Mouse (Mus musculus): Measurements from ENCODE around the gene Scn1a. TPM values are rescaled to one million over a fixed set of nuclear protein-coding genes. Genes with fewer than 3 reads are reported as not detected.

Scn1a gene
- polyA plus RNA-seq (2012; rRNA removed): 13.6 and 14.0 TPM in 2 replicates

DNA sequence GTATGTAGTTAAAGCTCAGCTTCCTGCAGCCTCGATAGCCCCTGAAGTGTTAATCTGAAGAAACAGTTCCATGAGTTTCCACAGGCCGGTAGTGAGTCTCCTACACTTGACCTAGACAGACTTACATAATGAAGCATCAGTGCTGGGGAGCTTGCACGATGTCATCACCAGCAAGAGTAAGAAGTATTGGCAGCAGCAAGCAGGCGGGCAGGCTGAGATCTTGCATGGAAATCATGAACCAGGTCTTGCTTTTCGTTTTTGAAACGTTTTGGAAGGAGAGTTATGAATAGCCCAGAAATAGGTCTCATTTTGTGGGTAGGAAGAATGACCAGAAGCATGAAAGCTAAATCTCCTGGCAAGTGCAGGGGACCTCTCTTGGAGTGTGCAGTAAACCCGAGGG lies at the start of gene Scn1a:
Scn1a (minus strand) TSS at position 130 of the 400 bp plus-strand sequence.
- DNase-seq (ENCODE audit: low read depth): peak; percentile 47
- TF ChIP-seq CTCF (IDR thresholded peaks at IDR 0.05; ENCODE audit: borderline replicate concordance, extremely low read depth, insufficient read depth, insufficient read length) (no peak), POLR2A (IDR thresholded peaks at IDR 0.05; ENCODE audit: borderline replicate concordance, extremely low read depth, insufficient read depth, insufficient read length, poor library complexity, severe bottlenecking) (no peak)

DNA sequence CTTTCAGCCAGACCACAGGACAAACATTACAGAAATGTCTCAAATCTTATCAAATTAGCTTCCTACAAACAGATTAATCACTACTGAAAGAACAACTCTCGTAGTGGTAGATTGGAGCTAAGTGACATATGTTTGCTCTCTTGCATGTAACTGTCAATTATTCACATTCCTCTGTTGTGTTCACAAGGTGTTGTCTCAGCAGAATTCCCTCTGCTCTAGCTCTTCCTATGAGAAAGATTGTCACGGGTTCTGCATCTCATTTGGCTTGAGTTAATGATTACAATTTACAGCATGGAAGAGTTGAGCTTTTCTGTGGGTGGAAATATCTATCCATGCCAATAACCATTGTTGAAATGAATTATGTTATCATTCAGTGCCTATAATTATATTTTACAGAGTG lies 37.8 kb upstream of the Scn1a start:
- DNase-seq (ENCODE audit: low read depth): no peak
- TF ChIP-seq POLR2A (IDR thresholded peaks at IDR 0.05; ENCODE audit: borderline replicate concordance, extremely low read depth, insufficient read depth, insufficient read length, poor library complexity, severe bottlenecking) (no peak), CTCF (IDR thresholded peaks at IDR 0.05; ENCODE audit: borderline replicate concordance, extremely low read depth, insufficient read depth, insufficient read length) (no peak)

DNA sequence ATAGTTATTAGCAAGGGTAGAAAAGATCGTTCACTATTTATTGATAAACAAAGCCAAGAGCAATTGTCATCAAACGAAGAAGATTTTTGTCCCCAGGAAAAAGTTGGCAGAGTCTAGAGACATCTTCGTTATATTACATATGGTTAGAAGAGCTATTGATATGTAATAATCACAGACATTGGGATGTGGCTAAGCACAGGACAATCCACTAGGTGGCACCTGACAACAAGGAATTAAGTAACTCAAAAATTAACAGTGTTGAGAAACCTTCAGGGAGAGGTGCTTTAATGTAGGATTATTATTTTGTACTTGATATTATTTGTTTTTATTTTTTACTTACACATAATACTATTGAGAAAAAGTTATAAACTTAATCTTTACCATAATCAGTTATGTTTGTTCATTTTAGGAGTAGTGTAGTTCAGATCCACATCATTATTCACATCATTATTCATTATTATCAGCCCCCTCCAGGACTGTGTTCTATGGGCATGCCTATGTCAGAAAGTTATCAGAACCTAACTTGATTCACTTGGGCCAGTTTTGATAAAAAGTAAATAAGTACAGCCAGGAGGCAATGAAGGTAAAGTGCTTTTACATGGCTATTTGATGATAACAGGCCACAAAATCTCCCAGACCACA lies 32.7 kb upstream of the Scn1a start:
- DNase-seq (ENCODE audit: low read depth): peak; percentile 81
- TF ChIP-seq CTCF (IDR thresholded peaks at IDR 0.05; ENCODE audit: borderline replicate concordance, extremely low read depth, insufficient read depth, insufficient read length) (peak; percentile 32; the same call in 1 of the 2 replicates), POLR2A (IDR thresholded peaks at IDR 0.05; ENCODE audit: borderline replicate concordance, extremely low read depth, insufficient read depth, insufficient read length, poor library complexity, severe bottlenecking) (no peak)

DNA sequence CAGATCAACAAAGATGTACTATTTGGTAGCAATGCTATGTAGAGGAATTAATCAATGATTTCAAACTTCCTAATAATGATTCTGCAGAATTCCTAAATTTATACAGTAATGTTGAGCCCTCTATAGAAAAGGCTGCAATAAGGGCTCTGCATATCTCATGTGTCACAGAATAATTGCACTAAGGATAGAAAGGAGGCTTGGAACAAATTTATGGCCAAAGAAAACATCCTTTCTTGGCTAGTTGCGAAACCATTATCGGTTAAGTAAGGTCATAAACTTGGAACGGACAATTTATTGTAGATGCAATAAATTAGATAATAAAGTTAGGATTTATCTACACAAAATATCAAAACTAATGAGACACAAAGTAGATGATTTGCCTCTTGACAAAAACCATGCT lies 24.8 kb upstream of the Scn1a start:
- TF ChIP-seq POLR2A (IDR thresholded peaks at IDR 0.05; ENCODE audit: borderline replicate concordance, extremely low read depth, insufficient read depth, insufficient read length, poor library complexity, severe bottlenecking): no peak
- TF ChIP-seq CTCF (IDR thresholded peaks at IDR 0.05; ENCODE audit: borderline replicate concordance, extremely low read depth, insufficient read depth, insufficient read length): no peak
- no peak for DNase-seq (ENCODE audit: low read depth)

DNA sequence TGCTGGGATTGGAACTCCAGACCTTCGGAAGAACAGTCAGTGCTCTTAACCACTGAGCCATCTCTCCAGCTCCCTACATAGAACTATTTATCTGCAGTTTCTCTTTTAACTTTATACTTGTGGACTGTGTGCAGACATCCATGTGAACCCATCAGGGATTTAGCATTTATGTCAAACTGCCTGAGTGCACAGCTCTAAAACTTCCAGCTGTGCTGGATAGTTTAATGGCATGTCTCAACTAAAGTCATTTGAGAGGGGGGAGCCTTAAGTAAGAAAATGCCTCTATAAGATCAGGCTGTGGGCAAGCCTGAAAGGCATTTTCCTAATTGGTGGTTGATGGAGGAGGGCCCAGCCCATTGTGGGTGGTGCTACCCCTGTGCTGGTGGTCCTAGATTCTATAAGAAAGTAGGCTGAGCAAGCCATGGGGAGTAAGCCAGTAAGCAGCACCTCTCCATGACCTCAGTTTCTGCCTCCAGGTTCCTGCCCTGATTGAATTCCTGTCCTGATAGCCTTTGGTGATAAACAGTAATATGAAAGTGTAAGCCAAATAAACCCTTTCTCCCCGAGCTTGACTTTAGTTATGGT lies 24.3 kb upstream of the Scn1a start:
- TF ChIP-seq POLR2A (IDR thresholded peaks at IDR 0.05; ENCODE audit: borderline replicate concordance, extremely low read depth, insufficient read depth, insufficient read length, poor library complexity, severe bottlenecking): no peak
- no peak for TF ChIP-seq CTCF (IDR thresholded peaks at IDR 0.05; ENCODE audit: borderline replicate concordance, extremely low read depth, insufficient read depth, insufficient read length)

DNA sequence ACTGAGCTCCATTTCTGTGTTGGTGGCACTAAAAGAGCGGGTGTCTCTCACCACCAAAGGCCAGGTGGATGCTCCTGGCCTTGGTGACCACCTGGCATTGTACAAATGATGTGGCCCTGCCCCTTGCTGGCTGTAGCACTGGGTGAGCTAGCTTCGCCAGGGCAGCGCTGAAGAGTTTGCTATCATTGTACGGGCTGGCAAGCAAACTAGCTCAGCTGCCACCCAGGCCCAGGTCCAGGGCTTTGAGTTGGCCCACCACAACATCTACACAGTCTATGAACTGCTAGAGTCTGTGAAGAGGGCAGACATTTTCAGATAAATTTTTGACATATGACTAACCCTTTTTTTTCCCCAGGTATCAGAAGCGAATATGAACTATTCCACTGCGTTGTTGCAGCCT lies 23.3 kb upstream of the Scn1a start:
- TF ChIP-seq POLR2A (IDR thresholded peaks at IDR 0.05; ENCODE audit: borderline replicate concordance, extremely low read depth, insufficient read depth, insufficient read length, poor library complexity, severe bottlenecking) (no peak), CTCF (IDR thresholded peaks at IDR 0.05; ENCODE audit: borderline replicate concordance, extremely low read depth, insufficient read depth, insufficient read length) (no peak)
- DNase-seq (ENCODE audit: low read depth): no peak

More for the DNA sequence above, 24.3 kb upstream of the Scn1a start:
- no peak for DNase-seq (ENCODE audit: low read depth)

DNA sequence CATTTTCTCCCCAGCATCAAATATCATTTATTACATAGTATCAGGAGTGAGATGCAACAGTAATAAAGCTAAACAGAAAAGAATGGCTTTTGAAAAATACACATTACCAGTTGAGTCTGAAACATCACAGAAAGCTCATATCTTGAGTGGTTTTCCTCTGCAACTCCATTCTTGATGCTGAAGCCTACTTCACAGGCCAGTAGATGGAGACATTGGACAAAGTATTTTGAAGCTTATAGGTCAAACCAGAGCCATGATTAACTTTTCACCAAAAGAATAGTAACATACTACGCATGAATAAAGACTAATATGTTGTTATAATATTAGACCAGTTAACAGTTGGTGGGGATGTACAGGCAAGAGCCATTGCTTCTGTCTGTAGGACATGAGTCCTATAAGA lies 21.8 kb upstream of the Scn1a start:
- TF ChIP-seq POLR2A (IDR thresholded peaks at IDR 0.05; ENCODE audit: borderline replicate concordance, extremely low read depth, insufficient read depth, insufficient read length, poor library complexity, severe bottlenecking) (no peak), CTCF (IDR thresholded peaks at IDR 0.05; ENCODE audit: borderline replicate concordance, extremely low read depth, insufficient read depth, insufficient read length) (no peak)
- DNase-seq (ENCODE audit: low read depth): peak; percentile 26

DNA sequence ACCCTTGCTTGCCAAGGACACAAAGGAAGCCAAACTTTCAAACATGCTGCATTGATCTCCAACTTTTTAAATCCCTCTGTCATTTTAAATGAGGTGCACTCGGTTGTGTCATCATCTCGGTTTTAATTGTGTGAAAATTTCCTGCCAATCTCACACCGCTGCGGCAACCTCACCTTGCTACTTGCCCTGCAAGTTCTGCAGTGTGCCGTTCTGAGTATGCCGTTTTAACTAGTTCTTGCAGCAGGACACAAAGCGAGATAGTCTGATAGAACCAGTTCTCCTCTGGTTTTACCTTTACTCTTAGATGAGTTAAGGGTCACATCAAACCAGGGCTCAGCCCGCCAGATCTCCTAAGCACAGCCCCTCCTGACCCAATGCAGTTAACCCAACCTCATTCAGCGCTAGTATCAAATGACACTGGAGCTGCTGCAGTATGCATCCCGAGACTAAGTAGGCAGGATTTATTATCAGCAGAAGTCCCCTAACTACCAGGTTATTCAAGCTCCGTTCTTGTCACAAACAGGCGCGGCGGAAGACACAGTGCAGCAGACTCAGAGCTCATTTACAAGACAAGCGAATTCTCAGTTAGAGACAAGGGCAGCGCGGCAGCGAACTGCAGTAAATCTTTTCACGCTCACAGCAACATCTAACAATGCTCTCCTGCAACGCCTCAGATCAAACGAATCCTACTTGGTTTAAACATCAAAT lies 722 bp downstream of the Scn1a start:
- no peak for TF ChIP-seq POLR2A (IDR thresholded peaks at IDR 0.05; ENCODE audit: borderline replicate concordance, extremely low read depth, insufficient read depth, insufficient read length, poor library complexity, severe bottlenecking)
- no peak for TF ChIP-seq CTCF (IDR thresholded peaks at IDR 0.05; ENCODE audit: borderline replicate concordance, extremely low read depth, insufficient read depth, insufficient read length)
- DNase-seq (ENCODE audit: low read depth): peak; percentile 86

DNA sequence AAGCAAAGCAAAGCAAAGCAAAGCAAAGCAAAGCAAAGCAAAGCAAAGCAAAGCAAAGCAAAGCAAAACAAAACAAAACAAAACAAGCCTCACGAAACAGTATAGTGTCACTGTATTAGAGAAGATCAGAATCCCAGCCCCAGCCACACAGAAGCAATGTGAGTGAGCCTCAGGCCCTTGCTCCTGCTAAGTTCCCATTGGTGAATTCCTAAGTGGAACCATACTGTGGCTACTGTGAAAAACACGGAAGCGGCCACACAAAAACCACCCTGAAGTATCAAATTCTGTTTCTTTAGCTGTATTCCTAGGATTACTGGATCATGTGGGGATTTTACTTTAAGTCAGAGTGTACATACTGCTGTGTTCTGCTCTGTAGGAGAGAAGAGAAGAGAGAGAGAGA lies 4.4 kb downstream of the Scn1a start:
- DNase-seq (ENCODE audit: low read depth): peak; percentile 8
- no peak for TF ChIP-seq CTCF (IDR thresholded peaks at IDR 0.05; ENCODE audit: borderline replicate concordance, extremely low read depth, insufficient read depth, insufficient read length)
- no peak for TF ChIP-seq POLR2A (IDR thresholded peaks at IDR 0.05; ENCODE audit: borderline replicate concordance, extremely low read depth, insufficient read depth, insufficient read length, poor library complexity, severe bottlenecking)

DNA sequence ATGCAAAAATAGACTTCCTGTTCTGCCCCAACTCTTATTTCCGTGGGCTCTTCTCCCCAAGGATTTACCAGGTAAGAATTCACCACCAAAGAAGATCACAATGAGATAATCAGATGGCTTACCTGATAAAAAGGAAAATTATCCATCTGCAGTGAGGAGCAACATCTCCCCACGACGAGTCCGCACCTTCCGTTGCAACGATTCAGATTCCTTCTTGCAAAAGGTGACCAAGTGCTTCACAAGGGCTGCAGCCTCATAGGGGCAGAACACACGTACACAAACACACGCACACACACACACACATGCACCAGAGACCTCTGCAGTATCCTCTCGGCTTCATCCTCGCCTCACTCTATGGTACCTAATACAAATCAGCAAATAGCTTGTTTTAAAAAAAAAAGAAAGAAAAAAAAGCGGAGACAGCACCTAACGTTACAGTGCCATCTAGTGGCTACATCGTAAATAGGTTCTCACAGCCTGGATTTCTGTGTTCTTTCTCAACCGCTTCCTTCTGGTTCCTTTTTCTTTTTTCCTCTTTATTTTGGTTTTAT lies 30.8 kb downstream of the Scn1a start:
- TF ChIP-seq CTCF (IDR thresholded peaks at IDR 0.05; ENCODE audit: borderline replicate concordance, extremely low read depth, insufficient read depth, insufficient read length) (peak; percentile 65), POLR2A (IDR thresholded peaks at IDR 0.05; ENCODE audit: borderline replicate concordance, extremely low read depth, insufficient read depth, insufficient read length, poor library complexity, severe bottlenecking) (no peak)
- DNase-seq (ENCODE audit: low read depth): peak; percentile 90

All from brain, embryonic 14.5 days (tissue).